Mouse (Mus musculus): ENCODE results near the gene Enpp3. TPM values are rescaled to one million over a fixed set of nuclear protein-coding genes. Genes with fewer than 3 reads are reported as not detected.
A peak's percentile ranks its signal among the peaks of the same experiment; 100 is the strongest.

Gene Enpp3
- total and polyA plus RNA-seq, 2 experiments, result 12.4 to 39.7 TPM

- Histone ChIP-seq H3K27ac (replicated peaks; ENCODE audit: insufficient read depth, low read depth, low read length) (no peak overlapping the region), H3K9ac (ENCODE audit: low read depth, low read length) (no peak overlapping the region), H3K4me1 (ENCODE audit: control insufficient read depth, insufficient read depth, low read length) (no peaks in the 10 kb centered on the region), H3K27me3 (ENCODE audit: control insufficient read depth, insufficient read depth, low read length) (no peaks in the 10 kb centered on the region), H3K36me3 (ENCODE audit: control insufficient read depth, insufficient read depth, low read length) (peaks cover 40% of the 10 kb centered on the region), H3K79me2 (ENCODE audit: control insufficient read depth, insufficient read depth, low read length) (no peaks in the 10 kb centered on the region), H3K4me3 (ENCODE audit: insufficient read depth, low read depth, low read length) (no peak overlapping the region)
- no peak for DNase-seq (ENCODE audit: extremely low read depth, low read depth, low spot score)
- WGBS, result 86% methylated on average over 2 of the region's 2 CpGs
- TF ChIP-seq POLR2A (IDR thresholded peaks at IDR 0.05; ENCODE audit: extremely low read depth, insufficient read depth, low read length) (no peak), CTCF (IDR thresholded peaks at IDR 0.05; ENCODE audit: low read depth, low read length) (no peak)
Measured at GRCm38 (mm10) chr10:24801796-24802195, 40.8 kb downstream of the Enpp3 start.

GRCm38 (mm10) chr10:24797246-24797645, 45.4 kb downstream of the Enpp3 start:
- peak; percentile 43 for DNase-seq (ENCODE audit: extremely low read depth, low read depth, low spot score)
- H3K4me3 ChIP-seq (ENCODE audit: insufficient read depth, low read depth, low read length), result no peak overlapping the region
- H3K79me2 ChIP-seq (ENCODE audit: control insufficient read depth, insufficient read depth, low read length), result no peaks in the 10 kb centered on the region
- H3K4me1 ChIP-seq (ENCODE audit: control insufficient read depth, insufficient read depth, low read length), result no peaks in the 10 kb centered on the region
- H3K27me3 ChIP-seq (ENCODE audit: control insufficient read depth, insufficient read depth, low read length), result no peaks in the 10 kb centered on the region
- 55% methylated on average over 5 of the region's 5 CpGs for WGBS
- TF ChIP-seq POLR2A (IDR thresholded peaks at IDR 0.05; ENCODE audit: extremely low read depth, insufficient read depth, low read length), result no peak
- peak; percentile 73 for TF ChIP-seq CTCF (IDR thresholded peaks at IDR 0.05; ENCODE audit: low read depth, low read length)
- H3K9ac ChIP-seq (ENCODE audit: low read depth, low read length), result no peak overlapping the region
- peaks cover 43% of the 10 kb centered on the region for H3K36me3 ChIP-seq (ENCODE audit: control insufficient read depth, insufficient read depth, low read length)
- no peak overlapping the region for H3K27ac ChIP-seq (replicated peaks; ENCODE audit: insufficient read depth, low read depth, low read length)

- Histone ChIP-seq H3K36me3 (ENCODE audit: control insufficient read depth, insufficient read depth, low read length) (peaks cover 37% of the 10 kb centered on the region), H3K27ac (replicated peaks; ENCODE audit: insufficient read depth, low read depth, low read length) (no peak overlapping the region), H3K4me1 (ENCODE audit: control insufficient read depth, insufficient read depth, low read length) (no peaks in the 10 kb centered on the region), H3K9ac (ENCODE audit: low read depth, low read length) (no peak overlapping the region), H3K4me3 (ENCODE audit: insufficient read depth, low read depth, low read length) (no peak overlapping the region), H3K79me2 (ENCODE audit: control insufficient read depth, insufficient read depth, low read length) (no peaks in the 10 kb centered on the region), H3K27me3 (ENCODE audit: control insufficient read depth, insufficient read depth, low read length) (no peaks in the 10 kb centered on the region)
- TF ChIP-seq CTCF (IDR thresholded peaks at IDR 0.05; ENCODE audit: low read depth, low read length) (no peak), POLR2A (IDR thresholded peaks at IDR 0.05; ENCODE audit: extremely low read depth, insufficient read depth, low read length) (no peak)
- DNase-seq (ENCODE audit: extremely low read depth, low read depth, low spot score), result no peak
- 92% methylated on average over 7 of the region's 7 CpGs for WGBS
Measured at GRCm38 (mm10) chr10:24792756-24793155, 49.9 kb downstream of the Enpp3 start.

- TF ChIP-seq CTCF (IDR thresholded peaks at IDR 0.05; ENCODE audit: low read depth, low read length) (peak; percentile 88), POLR2A (IDR thresholded peaks at IDR 0.05; ENCODE audit: extremely low read depth, insufficient read depth, low read length) (no peak)
- Histone ChIP-seq H3K36me3 (ENCODE audit: control insufficient read depth, insufficient read depth, low read length) (peaks cover 45% of the 10 kb centered on the region), H3K27ac (replicated peaks; ENCODE audit: insufficient read depth, low read depth, low read length) (no peak overlapping the region), H3K9ac (ENCODE audit: low read depth, low read length) (no peak overlapping the region), H3K4me3 (ENCODE audit: insufficient read depth, low read depth, low read length) (no peak overlapping the region), H3K4me1 (ENCODE audit: control insufficient read depth, insufficient read depth, low read length) (no peaks in the 10 kb centered on the region), H3K79me2 (ENCODE audit: control insufficient read depth, insufficient read depth, low read length) (no peaks in the 10 kb centered on the region), H3K27me3 (ENCODE audit: control insufficient read depth, insufficient read depth, low read length) (no peaks in the 10 kb centered on the region)
- peak; percentile 17 for DNase-seq (ENCODE audit: extremely low read depth, low read depth, low spot score)
- 79% methylated on average over 11 of the region's 11 CpGs for WGBS
Measured at GRCm38 (mm10) chr10:24789747-24790545, 52.7 kb downstream of the Enpp3 start.

- 92% methylated on average over 4 of the region's 4 CpGs for WGBS
- Histone ChIP-seq H3K9ac (ENCODE audit: low read depth, low read length) (no peak overlapping the region), H3K79me2 (ENCODE audit: control insufficient read depth, insufficient read depth, low read length) (no peaks in the 10 kb centered on the region), H3K4me3 (ENCODE audit: insufficient read depth, low read depth, low read length) (no peak overlapping the region), H3K36me3 (ENCODE audit: control insufficient read depth, insufficient read depth, low read length) (peaks cover 51% of the 10 kb centered on the region), H3K4me1 (ENCODE audit: control insufficient read depth, insufficient read depth, low read length) (no peaks in the 10 kb centered on the region), H3K27me3 (ENCODE audit: control insufficient read depth, insufficient read depth, low read length) (no peaks in the 10 kb centered on the region), H3K27ac (replicated peaks; ENCODE audit: insufficient read depth, low read depth, low read length) (no peak overlapping the region)
- DNase-seq (ENCODE audit: extremely low read depth, low read depth, low spot score), result no peak
- TF ChIP-seq POLR2A (IDR thresholded peaks at IDR 0.05; ENCODE audit: extremely low read depth, insufficient read depth, low read length), result no peak
- no peak for TF ChIP-seq CTCF (IDR thresholded peaks at IDR 0.05; ENCODE audit: low read depth, low read length)
Measured at GRCm38 (mm10) chr10:24785345-24785744, 57.3 kb downstream of the Enpp3 start.

GRCm38 (mm10) chr10:24784624-24785276, 57.9 kb downstream of the Enpp3 start:
- no peak overlapping the region for H3K27ac ChIP-seq (replicated peaks; ENCODE audit: insufficient read depth, low read depth, low read length)
- no peak for TF ChIP-seq POLR2A (IDR thresholded peaks at IDR 0.05; ENCODE audit: extremely low read depth, insufficient read depth, low read length)
- H3K36me3 ChIP-seq (ENCODE audit: control insufficient read depth, insufficient read depth, low read length), result peaks cover 55% of the 10 kb centered on the region
- H3K27me3 ChIP-seq (ENCODE audit: control insufficient read depth, insufficient read depth, low read length), result no peaks in the 10 kb centered on the region
- no peak overlapping the region for H3K4me3 ChIP-seq (ENCODE audit: insufficient read depth, low read depth, low read length)
- 97% methylated on average over 9 of the region's 9 CpGs for WGBS
- no peak overlapping the region for H3K9ac ChIP-seq (ENCODE audit: low read depth, low read length)
- no peaks in the 10 kb centered on the region for H3K79me2 ChIP-seq (ENCODE audit: control insufficient read depth, insufficient read depth, low read length)
- DNase-seq (ENCODE audit: extremely low read depth, low read depth, low spot score), result no peak
- H3K4me1 ChIP-seq (ENCODE audit: control insufficient read depth, insufficient read depth, low read length), result no peaks in the 10 kb centered on the region
